Mouse (Mus musculus) midbrain, embryonic 14.5 days (tissue): ENCODE measurements around the gene Bcan. TPM values are rescaled to one million over a fixed set of nuclear protein-coding genes. Genes with fewer than 3 reads are reported as not detected.
A peak's percentile ranks its signal among the peaks of the same experiment; 100 is the strongest.

ENCODE experiments used
- ATAC-seq: fragments of 200-750 bp; cut with Nextera tagmentation; 2 replicates; pipeline ENCODE4 v1.8.0; 2017; ENCODE audit warnings: moderate number of reproducible peaks, moderate library complexity; ENCODE audit not compliant: low FRiP score, low TSS enrichment
- DNase-seq: peaks from one replicate; pipeline ENCODE4 v3.0.0-alpha.2; 2015
- H3K27ac ChIP-seq: fragments of 300-500 bp; sonication (generic); replicated peaks from 2 replicates; pipeline ENCODE4 v1.5.1; 2014; ENCODE audit warnings: mild to moderate bottlenecking, low read depth, low read length, moderate library complexity
- H3K27me3 ChIP-seq: fragments of 300-500 bp; sonication (generic); 2 replicates; pipeline ENCODE4 v1.6.1; 2014; ENCODE audit warnings: low read length, control low read depth, mixed read lengths; ENCODE audit not compliant: control insufficient read depth, insufficient read depth
- H3K36me3 ChIP-seq: fragments of 300-500 bp; sonication (generic); 2 replicates; pipeline ENCODE4 v1.6.1; 2014; ENCODE audit warnings: low read length, control low read depth; ENCODE audit not compliant: control insufficient read depth, insufficient read depth
- H3K4me1 ChIP-seq: fragments of 300-500 bp; sonication (generic); 2 replicates; pipeline ENCODE4 v1.6.1; 2014; ENCODE audit warnings: mild to moderate bottlenecking, antibody characterized with exemption, low read length, control low read depth; ENCODE audit not compliant: control insufficient read depth, insufficient read depth
- H3K4me2 ChIP-seq: fragments of 300-500 bp; sonication (generic); 2 replicates; pipeline ENCODE4 v1.6.1; 2014; ENCODE audit warnings: mild to moderate bottlenecking, low read length, moderate library complexity
- H3K4me3 ChIP-seq: fragments of 300-500 bp; sonication (generic); replicated peaks from 2 replicates; pipeline ENCODE4 v1.5.1; 2014; ENCODE audit warnings: low read depth, low read length
- H3K9ac ChIP-seq: fragments of 300-500 bp; sonication (generic); replicated peaks from 2 replicates; pipeline ENCODE4 v1.6.1; 2014; ENCODE audit warnings: mild to moderate bottlenecking, low read length, moderate library complexity
- H3K9me3 ChIP-seq: fragments of 300-500 bp; sonication (generic); 2 replicates; pipeline ENCODE4 v1.6.1; 2016; ENCODE audit warnings: low read length, control low read depth, mixed read lengths; ENCODE audit not compliant: control insufficient read depth
- WGBS: fragments of 180-500 bp; shearing (Covaris S2); extraction: QIAGEN DNeasy Blood & Tissue Kit; methylation state at CpG from one replicate; pipeline ENCODE4 v1.1.7; 2014; 5-methylcytosine and 5-hydroxymethylcytosine counted together
- polyA plus RNA-seq: library from polyadenylated mRNA; unstranded; fragments of >200 nt; fragmentation: Nextera tagmentation; extraction: Ambion mirVana; gene quantifications from 2 replicates; pipeline ENCODE4 v1.2.1, GENCODE M21; 2014

Gene Bcan
- polyA plus RNA-seq, 1 experiment from 2014 or later, result 34.3 TPM

GRCm38 (mm10) chr3:88023192-88024074 is 23.4 kb upstream of the Bcan start:
- Histone ChIP-seq H3K4me3 (peak overlapping the region; percentile 51), H3K27me3 (peaks cover 61% of the 10 kb centered on the region), H3K9ac (peak overlapping the region; percentile 51), H3K36me3 (no peaks in the 10 kb centered on the region), H3K4me2 (peak overlapping the region; percentile 94), H3K4me1 (peaks cover 16% of the 10 kb centered on the region), H3K9me3 (peaks cover 6% of the 10 kb centered on the region; the same call in 1 of the 2 replicates), H3K27ac (no peak overlapping the region)
- under 1% methylated on average over 81 of the region's 81 CpGs for WGBS
- peak; percentile 55; the same call in 1 of the 2 replicates for ATAC-seq
- DNase-seq, result peak; percentile 66

GRCm38 (mm10) chr3:88022322-88023191 is 22.5 kb upstream of the Bcan start:
- WGBS, result under 1% methylated on average over 65 of the region's 66 CpGs
- H3K9ac ChIP-seq, result peak overlapping the region; percentile 51
- no peaks in the 10 kb centered on the region for H3K9me3 ChIP-seq
- DNase-seq (peak; percentile 85), ATAC-seq (peak; percentile 80)
- no peak overlapping the region for H3K27ac ChIP-seq
- peak overlapping the region; percentile 94 for H3K4me2 ChIP-seq
- peaks cover 16% of the 10 kb centered on the region for H3K4me1 ChIP-seq
- peaks cover 61% of the 10 kb centered on the region for H3K27me3 ChIP-seq
- H3K36me3 ChIP-seq, result no peaks in the 10 kb centered on the region
- H3K4me3 ChIP-seq, result peak overlapping the region; percentile 51

- no peak overlapping the region for H3K27ac ChIP-seq
- WGBS, result 8% methylated on average over 6 of the region's 6 CpGs
- no peak overlapping the region for H3K4me2 ChIP-seq
- peak; percentile 37 for DNase-seq
- no peaks in the 10 kb centered on the region for H3K9me3 ChIP-seq
- H3K4me1 ChIP-seq, result no peaks in the 10 kb centered on the region
- no peak overlapping the region for H3K9ac ChIP-seq
- H3K4me3 ChIP-seq, result no peak overlapping the region
- 0 out of 2 replicates have a peak, but pooled peaks cover 3% of the 10 kb centered on the region for H3K27me3 ChIP-seq
- no peaks in the 10 kb centered on the region for H3K36me3 ChIP-seq
- no peak for ATAC-seq
These were observed 10.7 kb upstream of the Bcan start for GRCm38 (mm10) chr3:88010634-88011265.

- H3K9me3 ChIP-seq, result no peaks in the 10 kb centered on the region
- 79% methylated on average over 18 of the region's 18 CpGs for WGBS
- peaks cover 21% of the 10 kb centered on the region for H3K27me3 ChIP-seq
- no peak overlapping the region for H3K4me3 ChIP-seq
- H3K36me3 ChIP-seq, result no peaks in the 10 kb centered on the region
- H3K9ac ChIP-seq, result no peak overlapping the region
- H3K4me1 ChIP-seq, result peaks cover 6% of the 10 kb centered on the region; the same call in 1 of the 2 replicates
- ATAC-seq (no peak), DNase-seq (no peak)
- no peak overlapping the region for H3K4me2 ChIP-seq
- H3K27ac ChIP-seq, result no peak overlapping the region
These were observed 6.1 kb upstream of the Bcan start for GRCm38 (mm10) chr3:88005822-88006786.

- Histone ChIP-seq H3K9me3 (no peaks in the 10 kb centered on the region), H3K4me2 (no peak overlapping the region), H3K9ac (no peak overlapping the region), H3K27ac (0 out of 2 replicates have a peak overlapping the region, but pooled peaks have one; percentile 5), H3K27me3 (peaks cover 55% of the 10 kb centered on the region), H3K4me1 (peaks cover 9% of the 10 kb centered on the region), H3K36me3 (no peaks in the 10 kb centered on the region), H3K4me3 (no peak overlapping the region)
- 4% methylated on average over 17 of the region's 17 CpGs for WGBS
- peak; percentile 51 for DNase-seq
- ATAC-seq, result no peak
These were observed 2.4 kb upstream of the Bcan start for GRCm38 (mm10) chr3:88002291-88002976.

- H3K36me3 ChIP-seq, result no peaks in the 10 kb centered on the region
- DNase-seq (no peak), ATAC-seq (no peak)
- H3K4me2 ChIP-seq, result peak overlapping the region; percentile 61
- no peak overlapping the region for H3K9ac ChIP-seq
- peaks cover 69% of the 10 kb centered on the region for H3K27me3 ChIP-seq
- peak overlapping the region; percentile 39; the same call in 1 of the 2 replicates for H3K4me3 ChIP-seq
- 15% methylated on average over 11 of the region's 11 CpGs for WGBS
- no peaks in the 10 kb centered on the region for H3K9me3 ChIP-seq
- H3K4me1 ChIP-seq, result peaks cover 13% of the 10 kb centered on the region
- no peak overlapping the region for H3K27ac ChIP-seq
These were observed 976 bp upstream of the Bcan start for GRCm38 (mm10) chr3:88000816-88001595.
